Mouse (Mus musculus) heart, postnatal 0 days (tissue): ENCODE results near the gene Mier1.

ENCODE experiments used
- CTCF ChIP-seq: IDR thresholded peaks from 2 replicates; pipeline ENCODE4 v1.5.1; 2016; ENCODE audit warnings: antibody characterized with exemption, control low read depth, low read depth
- EP300 ChIP-seq: IDR thresholded peaks from 2 replicates; pipeline ENCODE4 v1.6.1; 2016; ENCODE audit warnings: antibody characterized with exemption, low read depth

GRCm38 (mm10) chr4:103095921-103096320 lies 18.3 kb upstream of the Mier1 start:
- TF ChIP-seq CTCF: no peak
- TF ChIP-seq EP300: no peak
